Mouse (Mus musculus) thymus, postnatal 0 days (tissue): ENCODE data around the gene Zswim4. TPM values are rescaled to one million over a fixed set of nuclear protein-coding genes. Genes with fewer than 3 reads are reported as not detected.

Source experiments
- DNase-seq: peaks from one replicate; pipeline ENCODE4 v3.0.0-alpha.2; 2015; ENCODE audit warnings: low spot score
- polyA plus RNA-seq: library from polyadenylated mRNA; unstranded; fragments of >200 nt; fragmentation: Nextera tagmentation; extraction: Ambion mirVana; gene quantifications from 2 replicates; pipeline ENCODE4 v1.2.1, GENCODE M21; 2015

The Zswim4 gene
- polyA plus RNA-seq, 1 experiment from 2014 or later, result 12.7 TPM

DNA sequence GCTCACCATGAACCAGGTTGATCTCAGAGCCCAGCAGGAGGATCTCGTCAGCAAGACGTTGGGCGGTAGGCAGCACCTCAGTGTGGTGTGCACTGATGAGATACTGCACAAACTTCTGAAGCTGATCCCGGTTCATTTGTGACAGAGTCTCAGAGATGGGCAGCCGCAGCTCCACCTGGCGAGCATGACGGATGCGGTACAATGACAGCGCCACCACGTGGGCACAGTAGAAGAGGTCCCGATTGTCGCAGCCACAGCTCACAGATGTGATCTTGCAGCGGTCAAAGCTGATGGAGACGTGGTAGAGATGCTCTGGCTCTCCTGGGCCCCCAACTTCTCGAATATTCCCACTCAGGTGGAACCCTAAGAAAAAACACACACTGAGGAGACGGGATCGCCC lies 6.1 kb downstream of the Zswim4 start:
- peak; percentile 32 for DNase-seq

DNA sequence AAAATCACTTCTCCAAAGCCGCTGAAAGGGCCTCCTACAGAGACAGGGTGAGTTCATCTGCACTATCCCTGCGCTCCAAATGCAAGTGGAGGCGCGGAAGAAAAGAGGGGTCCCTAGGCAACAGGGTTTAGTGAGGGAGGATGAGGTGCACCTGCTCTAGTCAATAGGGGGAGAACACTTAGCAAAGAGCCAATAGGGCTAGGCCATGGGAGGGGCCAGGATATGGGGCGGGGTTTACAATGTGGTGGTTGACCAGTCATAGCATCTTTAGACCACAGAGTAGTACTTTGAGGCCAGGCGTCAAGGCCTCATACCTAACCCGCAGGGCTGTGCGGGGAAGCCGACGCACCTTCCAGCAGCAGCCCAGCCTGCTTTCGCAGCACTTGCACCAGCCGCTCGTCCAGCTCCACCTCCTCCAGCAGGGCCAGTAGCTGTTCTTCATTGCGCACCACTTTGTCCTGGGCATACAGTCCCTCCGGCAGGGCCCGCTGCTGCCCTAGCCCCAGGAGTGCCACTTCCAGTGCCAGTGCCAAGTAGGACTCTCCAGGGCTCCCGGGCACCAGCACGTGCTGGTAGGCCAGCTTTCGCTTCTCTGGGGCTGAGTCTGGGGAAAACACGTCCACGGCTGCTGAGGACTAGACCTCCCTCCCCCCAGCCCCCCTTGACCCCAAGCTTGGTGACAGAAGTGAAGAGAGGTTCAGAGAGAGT lies 13.4 kb downstream of the Zswim4 start:
- DNase-seq, result no peak

DNA sequence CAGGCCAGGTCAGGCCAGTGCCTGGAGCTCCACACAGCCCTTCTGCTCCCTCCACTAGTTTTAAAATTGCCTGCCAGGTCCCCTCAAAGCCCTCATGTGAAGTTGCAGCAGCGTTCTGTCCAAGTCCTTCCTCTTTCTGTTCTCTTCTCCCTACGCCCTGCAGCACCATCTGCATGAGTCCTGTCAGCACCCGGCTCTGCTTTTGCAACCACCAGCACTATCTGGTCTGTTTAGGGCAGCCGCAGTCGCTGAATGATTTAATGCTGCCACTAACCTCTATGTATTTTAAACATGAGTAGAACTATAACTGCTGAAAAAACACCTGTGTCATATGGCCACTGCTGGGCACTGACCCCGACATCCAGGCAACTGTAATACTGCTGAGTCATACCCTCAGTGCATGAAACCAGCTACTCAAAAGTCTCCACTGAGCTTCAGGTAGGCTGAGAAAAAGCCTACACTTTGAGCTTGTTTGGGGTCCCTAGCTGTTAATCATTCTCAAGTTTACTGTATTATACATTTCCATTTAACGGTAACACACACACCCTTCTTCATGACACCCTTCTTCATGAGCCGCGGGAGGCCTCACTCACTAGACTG lies 14.2 kb downstream of the Zswim4 start:
- no peak for DNase-seq

DNA sequence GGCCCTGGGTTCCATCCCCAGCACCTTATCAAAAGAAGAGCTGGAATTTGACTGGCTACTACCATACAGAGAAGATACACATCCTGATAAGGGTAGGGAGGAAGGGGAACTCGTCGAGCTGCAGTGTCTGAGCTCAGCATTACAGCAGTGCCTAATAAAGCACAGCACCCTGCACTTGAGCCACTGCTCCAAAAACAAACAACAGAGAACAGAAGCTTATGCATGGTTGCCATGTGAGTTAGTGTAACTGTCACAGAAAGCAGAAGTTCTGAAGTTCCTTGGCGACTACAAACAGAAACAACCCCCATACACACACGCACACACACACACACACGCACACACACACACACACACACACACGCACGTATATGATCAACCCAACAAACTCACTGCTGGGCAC lies 16.8 kb downstream of the Zswim4 start:
- DNase-seq, result no peak

DNA sequence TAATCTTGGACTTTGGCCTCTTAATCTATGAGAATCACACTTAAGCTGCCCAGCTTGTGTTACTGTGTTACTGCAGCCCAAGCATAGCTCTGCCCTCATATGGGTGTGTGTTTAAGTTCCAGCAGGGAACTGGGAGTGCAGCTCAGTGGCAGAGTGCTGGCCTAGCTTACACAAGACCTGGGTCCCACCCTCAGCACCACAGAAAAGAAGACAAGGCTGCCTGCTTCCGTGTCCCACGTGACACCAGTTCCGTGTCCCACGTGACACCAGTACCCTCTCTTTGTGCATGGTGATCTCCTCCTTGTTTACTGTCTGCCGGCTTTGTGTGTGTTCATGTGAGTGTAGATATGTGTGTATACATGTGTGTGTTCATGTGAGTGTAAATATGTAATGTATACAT lies 18.7 kb downstream of the Zswim4 start:
- DNase-seq, result no peak

DNA sequence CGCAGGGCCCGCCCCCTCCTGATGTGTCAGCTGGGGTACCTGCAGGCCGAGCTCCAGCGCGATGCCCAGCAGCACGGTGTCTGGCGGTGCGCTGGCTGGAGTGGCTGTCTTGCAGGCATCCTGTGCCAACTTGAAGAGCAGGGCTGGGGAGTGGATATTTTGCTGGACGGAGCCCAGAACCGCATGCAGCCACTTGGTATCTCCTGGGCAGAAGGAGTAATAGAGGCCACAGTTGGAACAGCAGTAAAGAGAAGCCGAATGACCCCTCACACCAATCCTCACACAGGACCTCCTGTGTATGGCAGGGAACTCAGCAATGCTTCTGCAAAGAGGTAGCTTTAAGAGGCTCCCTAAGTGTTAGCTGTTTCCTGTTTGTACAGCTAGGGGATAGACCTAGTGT lies 19.6 kb downstream of the Zswim4 start:
- no peak for DNase-seq

DNA sequence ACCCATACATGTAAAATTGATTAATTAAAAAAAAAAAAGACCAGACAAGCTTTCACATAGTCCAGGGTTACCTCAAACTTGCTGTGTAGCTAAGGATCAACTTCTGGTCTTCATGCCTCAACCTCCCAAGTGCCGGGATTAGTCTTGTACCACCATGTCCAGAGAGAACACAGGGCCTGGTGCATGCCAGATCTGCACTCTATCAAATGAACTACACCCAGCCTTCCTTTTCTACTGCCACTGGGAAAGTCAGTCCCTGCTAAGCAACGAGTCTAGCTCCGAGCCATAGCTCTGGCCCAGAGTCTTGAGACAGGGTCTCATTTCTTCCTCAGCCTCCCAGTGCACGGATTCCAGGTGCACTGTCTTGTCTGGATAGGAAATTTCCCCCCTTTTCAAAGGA lies 23.6 kb downstream of the Zswim4 start:
- no peak for DNase-seq

DNA sequence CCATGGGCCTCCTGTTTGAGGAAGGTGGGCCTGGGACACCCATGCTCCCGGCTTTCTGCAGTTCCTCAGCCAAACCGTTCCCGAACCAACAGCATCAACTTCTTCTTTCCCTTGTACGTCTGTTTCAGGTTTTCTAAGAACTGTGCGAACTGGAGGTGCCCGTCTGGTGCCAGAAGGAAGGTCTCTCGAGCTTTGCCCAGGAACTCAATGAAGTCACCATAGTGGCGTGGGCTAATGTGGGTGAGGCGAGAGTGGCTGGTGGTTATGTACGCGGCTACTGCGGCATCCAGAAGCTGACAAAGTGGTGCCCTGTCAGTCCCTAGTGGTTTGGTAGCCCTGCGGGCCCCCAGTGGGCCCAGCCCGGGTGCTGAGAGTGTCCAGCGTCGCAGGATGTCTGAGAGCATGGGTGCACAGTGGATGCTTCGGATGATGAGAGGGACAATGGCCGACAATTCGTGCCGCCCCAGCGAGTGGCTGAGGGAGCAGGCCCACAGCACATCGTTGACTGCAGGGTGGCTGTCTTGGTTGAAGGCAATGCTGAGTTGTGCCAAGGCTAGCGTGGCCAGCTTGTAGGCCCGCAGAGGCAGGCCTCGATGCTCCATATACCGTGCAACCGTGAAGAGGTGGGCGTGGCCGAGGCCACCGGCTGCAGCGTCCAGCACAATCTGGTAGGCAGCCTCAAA lies 24.8 kb downstream of the Zswim4 start:
- DNase-seq, result no peak

DNA sequence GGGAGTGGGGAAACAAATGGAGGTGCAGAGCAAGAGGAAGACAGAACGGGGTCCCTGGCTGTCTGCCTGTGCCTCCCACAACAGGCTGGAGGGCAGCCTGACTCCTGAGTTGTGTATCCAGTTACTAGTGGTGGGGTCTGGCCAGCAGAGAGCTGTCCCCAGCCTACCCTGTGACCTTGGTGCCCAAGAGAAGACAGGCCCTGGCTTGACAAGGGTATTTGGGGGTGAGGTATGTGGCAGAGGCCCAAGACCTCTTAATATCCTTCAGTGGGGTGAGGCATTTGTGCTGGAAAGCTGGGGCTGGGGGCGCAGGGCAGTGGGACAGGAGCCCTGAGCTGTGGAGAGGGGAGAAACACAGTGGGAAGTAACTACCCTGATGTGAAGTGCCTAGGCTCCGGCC lies 25.7 kb downstream of the Zswim4 start:
- no peak for DNase-seq

DNA sequence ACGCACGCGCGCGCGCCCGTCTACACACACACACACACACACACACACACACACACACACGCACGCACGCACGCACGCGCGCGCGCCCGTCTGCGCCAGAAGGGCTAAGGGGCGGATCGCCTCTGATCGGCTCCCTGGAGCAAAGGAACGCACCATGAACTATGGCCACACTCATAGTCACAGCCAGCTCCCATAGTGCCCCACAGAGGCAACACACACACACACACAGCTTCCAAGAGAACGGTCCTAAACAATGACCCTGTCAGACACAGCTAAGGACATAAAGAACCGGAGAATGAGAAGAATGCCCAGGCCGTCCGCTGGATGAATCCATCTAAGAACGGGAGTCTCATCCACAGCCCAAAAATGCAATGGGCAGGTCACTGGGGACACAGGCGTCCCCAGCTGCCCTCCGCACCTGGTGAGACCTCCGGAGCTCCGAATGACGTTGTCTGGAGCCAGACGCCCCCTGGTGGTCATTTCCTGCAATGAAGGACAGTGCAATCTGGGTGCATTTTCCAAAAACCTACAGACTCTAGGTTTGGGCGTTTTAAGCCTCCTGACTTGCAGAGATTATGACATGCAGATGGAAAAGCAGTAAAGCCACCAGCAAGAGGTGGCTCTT lies 26.6 kb downstream of the Zswim4 start:
- peak; percentile 88 for DNase-seq

DNA sequence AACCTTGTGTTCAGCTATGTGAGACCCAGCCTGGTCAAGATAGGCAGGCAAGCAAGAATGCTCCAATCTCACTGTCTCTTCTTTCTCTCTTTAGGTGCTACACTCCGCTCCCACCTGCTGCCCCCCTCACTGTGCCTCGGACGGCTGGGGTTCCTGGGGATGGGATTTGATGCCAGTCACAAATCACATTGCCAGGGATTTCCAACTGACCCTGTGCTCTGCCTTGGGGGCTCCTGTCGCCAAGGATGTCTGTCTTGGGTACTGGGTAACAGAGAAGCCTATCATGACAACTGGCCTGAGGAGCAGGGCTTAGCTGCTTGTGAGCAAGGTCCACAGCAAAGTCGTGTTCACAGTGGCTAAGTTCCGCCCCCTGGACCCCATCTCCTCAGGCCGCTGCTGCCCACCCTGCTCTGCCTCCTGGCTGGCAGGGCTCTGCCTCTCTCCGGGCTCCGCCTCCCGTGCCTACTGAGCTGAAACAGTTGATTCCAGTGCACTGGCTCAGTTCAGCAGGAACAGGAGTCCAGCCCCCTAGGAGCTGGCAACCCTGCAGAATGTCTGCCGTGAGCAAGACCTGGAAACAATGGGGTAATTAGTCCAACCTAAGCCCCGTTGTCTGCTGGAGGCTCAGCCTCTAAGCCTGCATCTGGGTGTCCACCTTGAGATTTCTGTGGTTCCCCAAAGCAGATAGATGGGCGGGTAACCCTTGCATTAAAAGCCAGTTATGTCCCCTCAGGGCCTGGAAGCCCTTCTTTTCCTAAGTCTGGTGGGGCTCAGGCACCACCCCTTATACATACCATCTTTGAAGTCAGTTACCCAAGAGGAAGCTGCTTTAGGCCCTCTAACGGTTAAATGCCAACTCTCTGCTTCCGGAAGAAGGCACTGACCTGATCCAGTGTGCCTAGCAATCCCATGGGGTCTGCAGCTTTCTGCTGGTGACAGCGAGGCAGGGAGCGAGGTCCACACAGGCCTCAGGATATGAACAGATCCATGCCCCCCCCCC lies 28.2 kb downstream of the Zswim4 start:
- peak; percentile 73 for DNase-seq

DNA sequence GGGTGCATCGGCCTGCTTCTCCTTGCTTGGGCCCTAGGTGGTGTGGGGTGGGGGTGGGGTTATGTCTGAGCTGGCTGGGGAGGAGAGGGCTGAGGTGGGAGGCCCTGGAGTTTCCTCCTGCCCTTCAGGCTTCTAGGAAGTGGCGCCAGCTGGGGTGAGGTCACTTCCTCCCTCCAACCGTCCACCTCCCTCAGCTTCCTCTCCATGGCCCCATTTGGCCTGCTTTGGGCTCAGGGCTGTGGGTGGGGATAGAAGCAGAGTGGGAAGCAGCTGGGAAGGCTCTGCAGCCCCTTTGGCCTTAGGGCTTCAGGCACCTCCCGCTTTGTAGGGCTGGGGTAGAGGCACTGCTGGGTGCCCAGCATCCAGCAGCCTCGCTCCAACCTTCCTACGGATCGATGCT lies 29.0 kb downstream of the Zswim4 start:
- DNase-seq, result peak; percentile 71

DNA sequence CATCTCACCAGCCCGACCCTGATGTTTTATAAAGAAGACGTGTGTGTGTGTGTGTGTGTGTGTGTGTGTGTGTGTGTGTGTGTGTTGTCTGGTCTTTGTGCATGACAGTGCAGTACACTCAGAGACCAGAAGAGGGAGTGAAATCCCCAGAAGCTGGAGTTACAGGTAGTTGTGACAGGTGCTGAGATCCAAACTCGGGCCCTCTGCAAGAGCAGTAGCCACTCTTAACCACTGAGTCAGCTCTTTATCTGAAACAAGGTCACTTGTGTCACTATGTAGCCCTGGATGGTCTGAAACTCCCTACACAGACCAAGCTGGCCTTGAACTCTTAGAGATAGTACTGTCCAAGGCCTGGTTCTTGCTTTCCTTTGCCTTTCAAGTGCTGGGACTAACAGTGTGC lies 30.2 kb downstream of the Zswim4 start:
- DNase-seq, result no peak

DNA sequence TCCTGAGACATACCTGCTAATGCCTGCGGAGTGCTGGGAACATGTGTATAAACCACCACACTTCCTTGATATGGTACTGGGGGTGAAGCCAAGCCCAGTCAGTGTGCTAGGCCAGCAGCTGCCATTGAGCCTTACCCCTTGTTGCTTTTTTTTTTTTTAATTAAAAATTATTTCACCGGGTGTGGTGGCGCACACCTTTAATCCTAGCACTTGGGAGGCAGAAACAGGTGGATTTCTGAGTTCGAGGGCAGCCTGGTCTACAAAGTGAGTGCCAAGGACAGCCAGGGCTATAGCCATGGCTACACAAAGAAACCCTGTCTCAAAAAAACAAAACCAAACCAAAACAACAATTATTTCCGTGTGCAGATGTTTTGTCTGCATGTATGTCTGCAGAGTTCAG lies 31.8 kb downstream of the Zswim4 start:
- no peak for DNase-seq

DNA sequence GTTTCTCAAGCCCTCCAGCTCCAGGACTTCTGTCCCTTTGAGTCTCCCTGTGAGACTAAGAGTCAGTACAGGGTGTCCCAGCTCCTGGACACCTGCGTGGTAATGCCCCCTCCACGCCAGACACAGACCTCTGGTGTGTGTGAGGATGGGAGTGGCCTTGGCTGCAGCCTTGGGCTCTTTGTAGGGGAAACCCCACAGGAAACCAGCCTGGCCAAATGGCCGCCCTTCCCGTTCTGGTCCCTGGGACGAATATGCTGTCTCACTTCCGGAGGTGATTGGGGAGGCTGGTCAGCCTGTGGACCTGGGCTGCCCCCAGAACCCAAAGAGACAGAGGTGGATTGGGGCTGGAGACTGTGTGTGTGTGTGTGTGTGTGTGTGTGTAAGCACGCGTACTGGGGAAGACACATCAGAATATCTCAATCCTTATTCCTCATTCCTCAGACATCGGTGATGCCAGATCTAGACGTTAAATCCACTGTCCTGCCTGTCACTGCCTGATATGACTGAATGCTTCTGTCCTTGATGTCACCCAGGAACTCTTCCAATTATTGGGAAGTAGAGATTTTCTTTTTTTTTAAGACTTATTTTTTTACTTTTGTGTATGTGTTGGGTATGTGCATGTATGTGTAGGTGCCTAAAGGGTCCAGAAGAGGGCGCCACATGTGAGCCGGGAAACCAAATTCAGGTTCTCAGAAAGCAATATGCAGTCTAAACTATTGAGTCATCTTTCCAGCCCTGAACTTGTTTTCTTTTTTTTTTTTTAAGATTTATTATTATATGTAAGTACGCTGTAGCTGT lies 32.7 kb downstream of the Zswim4 start:
- DNase-seq, result peak; percentile 48

DNA sequence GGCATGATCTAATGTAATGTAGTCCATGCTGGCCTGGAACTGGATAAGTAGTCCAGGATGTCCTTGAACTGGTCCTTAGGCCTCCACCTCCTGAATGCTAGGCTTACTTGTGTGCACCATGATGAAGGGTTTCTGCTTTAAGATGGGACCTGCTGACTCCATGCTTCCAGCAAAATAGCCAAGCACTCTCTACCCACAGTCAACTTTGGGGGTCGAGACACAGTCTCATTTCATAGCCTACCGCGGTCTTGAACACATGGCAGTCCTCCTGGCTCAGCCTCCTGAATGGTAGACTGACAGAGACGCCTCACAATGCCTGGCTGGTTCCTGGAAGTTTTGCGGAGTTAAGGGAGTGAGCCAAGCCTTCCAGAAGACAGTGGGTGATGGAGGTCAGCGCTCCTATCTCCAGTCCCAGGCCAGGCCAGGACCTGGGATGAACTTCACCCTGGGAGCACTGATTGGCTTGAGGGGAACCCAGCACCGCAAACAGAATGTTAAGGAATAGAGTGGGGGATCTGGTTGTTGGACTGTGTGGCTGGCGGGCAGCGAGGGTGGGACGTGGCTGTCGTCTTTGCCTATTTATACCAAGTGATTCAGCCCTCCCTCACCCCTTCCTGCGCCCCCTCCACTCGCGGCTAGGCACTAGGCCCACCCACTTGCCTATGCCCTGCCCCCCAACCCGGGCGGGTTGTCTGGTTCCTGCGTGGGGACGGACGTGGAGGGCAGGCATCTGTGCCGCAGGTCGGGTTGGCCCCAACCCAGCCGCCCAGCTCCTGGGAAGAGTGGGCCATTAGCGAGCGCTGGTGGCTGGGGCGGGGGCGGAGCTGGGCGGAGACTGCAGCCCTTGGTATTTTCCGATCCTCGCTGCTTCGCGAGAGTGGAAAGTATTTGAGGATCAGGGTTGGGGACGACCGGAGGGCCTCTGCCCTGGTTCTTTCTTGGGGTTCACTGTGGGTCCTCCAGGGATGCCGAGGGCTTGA lies 33.6 kb downstream of the Zswim4 start:
- DNase-seq, result peak; percentile 82

DNA sequence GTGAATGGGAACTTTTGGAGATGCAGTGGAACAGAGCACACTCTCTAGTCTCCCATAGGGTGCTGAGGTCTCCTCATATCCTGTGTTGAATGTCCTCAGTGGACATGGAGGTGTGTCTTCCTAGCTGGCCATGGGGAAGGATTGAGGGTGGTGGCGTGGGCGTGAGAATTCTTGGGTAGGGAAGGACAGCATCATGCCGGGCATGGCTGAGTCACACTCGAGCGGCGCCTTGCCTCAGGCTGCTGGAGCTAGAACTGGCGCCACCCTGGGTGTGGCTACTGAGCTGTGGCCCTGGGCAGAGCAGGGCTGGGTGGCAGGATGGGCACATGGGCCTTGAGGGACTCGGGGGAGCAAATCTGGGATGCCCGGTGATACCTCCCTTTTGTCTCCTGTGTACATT lies 34.4 kb downstream of the Zswim4 start:
- DNase-seq, result no peak

DNA sequence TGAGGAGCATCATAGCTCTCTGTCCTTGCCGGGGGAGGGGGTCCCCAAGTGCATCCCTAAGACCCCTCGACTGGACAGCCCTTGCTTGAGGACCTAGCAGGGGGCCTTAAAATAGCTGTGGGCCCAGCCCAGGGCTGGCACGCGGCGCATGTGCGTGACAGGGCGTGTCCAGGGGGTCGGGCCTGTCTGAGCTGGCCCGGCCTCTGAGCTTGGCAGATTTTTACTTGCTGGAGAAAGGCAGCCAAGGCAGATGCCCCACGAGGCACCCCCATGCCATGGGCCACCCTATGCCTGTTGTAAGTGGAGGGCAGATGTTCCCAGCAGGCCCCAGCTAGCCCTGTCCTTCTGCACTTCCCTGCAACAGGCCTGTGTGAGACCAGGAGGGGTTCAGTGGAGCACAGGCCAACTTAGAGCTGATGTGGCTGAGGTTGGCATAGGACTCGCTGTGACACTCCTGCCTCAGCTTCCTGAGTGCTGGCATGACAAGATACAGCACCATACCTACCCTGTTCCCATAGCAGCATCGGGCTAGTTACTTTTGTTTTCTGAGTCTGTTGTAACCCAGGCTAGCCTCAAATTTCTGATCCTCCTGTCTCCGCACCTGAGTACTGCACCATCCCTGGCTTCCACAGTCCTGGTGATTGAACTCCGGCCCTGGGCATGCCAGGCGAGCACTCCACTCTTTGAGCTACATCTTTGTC lies 35.2 kb downstream of the Zswim4 start:
- no peak for DNase-seq
